Mouse (Mus musculus) liver, postnatal 0 days (tissue): ENCODE data around the gene Smad9. TPM values are rescaled to one million over a fixed set of nuclear protein-coding genes. Genes with fewer than 3 reads are reported as not detected.

ENCODE experiments used
- ATAC-seq: fragments of 200-750 bp; cut with Nextera tagmentation; 2 replicates; pipeline ENCODE4 v1.8.0; 2017; ENCODE audit warnings: mild to moderate bottlenecking, moderate library complexity
- DNase-seq: peaks from one replicate; pipeline ENCODE4 v3.0.0-alpha.2; 2016
- H3K27ac ChIP-seq: fragments of 300-500 bp; sonication (generic); 2 replicates; pipeline ENCODE4 v1.5.1; 2014; ENCODE audit warnings: antibody characterized with exemption, moderate library complexity, mild to moderate bottlenecking, low read depth
- H3K27me3 ChIP-seq: fragments of 300-500 bp; sonication (generic); 2 replicates; pipeline ENCODE4 v1.6.1; 2014; ENCODE audit warnings: low read length, control low read depth, mixed read lengths; ENCODE audit not compliant: insufficient read depth
- H3K36me3 ChIP-seq: fragments of 300-500 bp; sonication (generic); replicated peaks from 2 replicates; pipeline ENCODE4 v1.6.1; 2014; ENCODE audit warnings: mild to moderate bottlenecking, control low read depth, low read length, moderate library complexity, mixed read lengths; ENCODE audit not compliant: insufficient read depth
- H3K4me1 ChIP-seq: fragments of 300-500 bp; sonication (generic); 2 replicates; pipeline ENCODE4 v1.6.1; 2014; ENCODE audit warnings: antibody characterized with exemption, mild to moderate bottlenecking, control low read depth; ENCODE audit not compliant: insufficient read depth
- H3K4me2 ChIP-seq: fragments of 300-500 bp; sonication (generic); 2 replicates; pipeline ENCODE4 v1.6.1; 2014; ENCODE audit warnings: low read depth, mild to moderate bottlenecking, low read length, moderate library complexity, mixed read lengths
- H3K4me3 ChIP-seq: fragments of 300-500 bp; sonication (generic); 2 replicates; pipeline ENCODE4 v1.5.1; 2014; ENCODE audit warnings: low read depth, low read length
- H3K9ac ChIP-seq: fragments of 300-500 bp; sonication (generic); replicated peaks from 2 replicates; pipeline ENCODE4 v1.6.1; 2014; ENCODE audit warnings: mild to moderate bottlenecking, moderate library complexity
- H3K9me3 ChIP-seq: fragments of 300-500 bp; sonication (generic); 2 replicates; pipeline ENCODE4 v1.6.1; 2016; ENCODE audit warnings: mild to moderate bottlenecking, control low read depth, low read length, mixed read lengths
- CTCF ChIP-seq: sonication (generic); IDR thresholded peaks from 2 replicates; pipeline ENCODE4 v1.5.1; 2016; ENCODE audit warnings: antibody characterized with exemption, low read depth
- EP300 ChIP-seq: IDR thresholded peaks from 2 replicates; pipeline ENCODE4 v1.6.1; 2016; ENCODE audit warnings: antibody characterized with exemption, low read depth, mild to moderate bottlenecking
- WGBS: fragments of 180-500 bp; shearing (Covaris S2); extraction: QIAGEN DNeasy Blood & Tissue Kit; methylation state at CpG from one replicate; pipeline ENCODE4 v1.1.7; 2014; ENCODE audit not compliant: insufficient replicate concordance; 5-methylcytosine and 5-hydroxymethylcytosine counted together
- polyA plus RNA-seq: library from polyadenylated mRNA; unstranded; fragments of >200 nt; fragmentation: Nextera tagmentation; extraction: Ambion mirVana; gene quantifications from 2 replicates; pipeline ENCODE4 v1.2.1, GENCODE M21; 2015

Gene Smad9
- polyA plus RNA-seq, 1 experiment from 2014 or later, result 1.4 TPM

- H3K4me1 ChIP-seq, result 0 out of 2 replicates have a peak, but pooled peaks cover 3% of the 10 kb centered on the region
- DNase-seq (no peak), ATAC-seq (peak; percentile 64)
- H3K27ac ChIP-seq, result 0 out of 2 replicates have a peak overlapping the region, but pooled peaks have one; percentile 39
- H3K9ac ChIP-seq, result no peak overlapping the region
- H3K9me3 ChIP-seq, result no peaks in the 10 kb centered on the region
- no peak overlapping the region for H3K4me2 ChIP-seq
- H3K4me3 ChIP-seq, result no peak overlapping the region
- H3K36me3 ChIP-seq, result peaks cover 60% of the 10 kb centered on the region
- TF ChIP-seq CTCF (no peak), EP300 (no peak)
- H3K27me3 ChIP-seq, result no peaks in the 10 kb centered on the region
- WGBS, result 56% methylated on average over 10 of the region's 10 CpGs
These were observed 31.5 kb upstream of the Smad9 start for GRCm38 (mm10) chr3:54723741-54724500.

GRCm38 (mm10) chr3:54725344-54725743 is 30.0 kb upstream of the Smad9 start:
- ATAC-seq (no peak), DNase-seq (no peak)
- Histone ChIP-seq H3K9me3 (no peaks in the 10 kb centered on the region), H3K36me3 (peaks cover 67% of the 10 kb centered on the region), H3K4me1 (0 out of 2 replicates have a peak, but pooled peaks cover 3% of the 10 kb centered on the region), H3K27ac (no peak overlapping the region), H3K9ac (no peak overlapping the region), H3K4me2 (no peak overlapping the region), H3K4me3 (no peak overlapping the region), H3K27me3 (no peaks in the 10 kb centered on the region)
- WGBS, result 66% methylated on average over 2 of the region's 2 CpGs
- TF ChIP-seq CTCF (no peak), EP300 (no peak)

GRCm38 (mm10) chr3:54727588-54727987 is 27.8 kb upstream of the Smad9 start:
- Histone ChIP-seq H3K27ac (no peak overlapping the region), H3K36me3 (peaks cover 73% of the 10 kb centered on the region), H3K9me3 (no peaks in the 10 kb centered on the region), H3K27me3 (no peaks in the 10 kb centered on the region), H3K9ac (no peak overlapping the region), H3K4me2 (no peak overlapping the region), H3K4me3 (no peak overlapping the region), H3K4me1 (0 out of 2 replicates have a peak, but pooled peaks cover 3% of the 10 kb centered on the region)
- WGBS, result 100% methylated on average over 2 of the region's 2 CpGs
- no peak for TF ChIP-seq EP300
- TF ChIP-seq CTCF, result no peak
- ATAC-seq, result no peak
- no peak for DNase-seq

GRCm38 (mm10) chr3:54728100-54728499 is 27.3 kb upstream of the Smad9 start:
- DNase-seq, result no peak
- H3K4me2 ChIP-seq, result no peak overlapping the region
- 0 out of 2 replicates have a peak, but pooled peaks cover 2% of the 10 kb centered on the region for H3K4me1 ChIP-seq
- H3K9me3 ChIP-seq, result no peaks in the 10 kb centered on the region
- H3K9ac ChIP-seq, result no peak overlapping the region
- no peak overlapping the region for H3K4me3 ChIP-seq
- no peaks in the 10 kb centered on the region for H3K27me3 ChIP-seq
- no peak overlapping the region for H3K27ac ChIP-seq
- peaks cover 69% of the 10 kb centered on the region for H3K36me3 ChIP-seq
- 90% methylated on average over 6 of the region's 6 CpGs for WGBS
- TF ChIP-seq CTCF (no peak), EP300 (no peak)
- no peak for ATAC-seq

GRCm38 (mm10) chr3:54731626-54732150 is 23.7 kb upstream of the Smad9 start:
- no peak overlapping the region for H3K4me2 ChIP-seq
- no peak for DNase-seq

GRCm38 (mm10) chr3:54732371-54732770 is 23.0 kb upstream of the Smad9 start:
- Histone ChIP-seq H3K27me3 (no peaks in the 10 kb centered on the region), H3K4me2 (no peak overlapping the region), H3K36me3 (peaks cover 52% of the 10 kb centered on the region), H3K4me3 (no peak overlapping the region), H3K27ac (peak overlapping the region; percentile 45; the same call in 1 of the 2 replicates), H3K4me1 (peaks cover 11% of the 10 kb centered on the region), H3K9me3 (no peaks in the 10 kb centered on the region), H3K9ac (no peak overlapping the region)
- no peak for DNase-seq
- no peak for ATAC-seq
- WGBS, result 69% methylated on average over 4 of the region's 4 CpGs
- no peak for TF ChIP-seq CTCF
- 0 out of 2 replicates have a peak, but pooled peaks have one; percentile 25 for TF ChIP-seq EP300

More at GRCm38 (mm10) chr3:54731626-54732150, 23.7 kb upstream of the Smad9 start:
- H3K9ac ChIP-seq, result no peak overlapping the region
- WGBS, result 78% methylated on average over 8 of the region's 8 CpGs
- peak overlapping the region; percentile 56 for H3K27ac ChIP-seq
- TF ChIP-seq CTCF (no peak), EP300 (peak; percentile 77; the same call in 1 of the 2 replicates)
- H3K36me3 ChIP-seq, result peaks cover 58% of the 10 kb centered on the region
- H3K9me3 ChIP-seq, result no peaks in the 10 kb centered on the region
- no peak overlapping the region for H3K4me3 ChIP-seq
- H3K4me1 ChIP-seq, result peaks cover 11% of the 10 kb centered on the region
- no peaks in the 10 kb centered on the region for H3K27me3 ChIP-seq
- ATAC-seq, result peak; percentile 35
